Mouse (Mus musculus) ES-E14 (cell line): Measurements from ENCODE around the gene Mnt. TPM values are rescaled to one million over a fixed set of nuclear protein-coding genes. Genes with fewer than 3 reads are reported as not detected.
"Not testable (repeated sequence)": the region's sequence is repeated elsewhere in the genome, so short reads cannot be mapped to it uniquely, and the experiment has no call there.

ENCODE experiments used
- DNase-seq: peaks from one replicate; pipeline ENCODE4 v3.0.0-alpha.2; 2013; ENCODE audit warnings: low read depth, low spot score
- H3K27ac ChIP-seq: 2 replicates; pipeline ENCODE4 v1.5.1; 2012; ENCODE audit warnings: low read depth, mild to moderate bottlenecking, low read length, moderate library complexity, mixed read lengths; ENCODE audit not compliant: poor library complexity, insufficient read depth, severe bottlenecking
- H3K36me3 ChIP-seq: 2 replicates; pipeline ENCODE4 v1.6.1; 2012; ENCODE audit warnings: mild to moderate bottlenecking, low read length, moderate library complexity, mixed read lengths; ENCODE audit not compliant: control insufficient read depth, poor library complexity, insufficient read depth, severe bottlenecking
- H3K4me1 ChIP-seq, 2 experiments: fragments of 150-350 bp in 1 of 2; sonication (generic) in 1 of 2; 2 replicates each; pipeline ENCODE4 v1.6.1; 2012; ENCODE audit warnings: low read length in 2 of 2, mild to moderate bottlenecking in 1 of 2, mixed read lengths in 1 of 2; ENCODE audit not compliant: control insufficient read depth in 2 of 2, insufficient read depth in 2 of 2, poor library complexity in 1 of 2
- H3K4me3 ChIP-seq, 2 experiments: fragments of 150-350 bp in 1 of 2; sonication (generic) in 1 of 2; 2 replicates each; pipeline ENCODE4 v1.5.1; 2012; ENCODE audit warnings: low read length in 2 of 2, low read depth in 1 of 2, mild to moderate bottlenecking in 1 of 2, mixed read lengths in 1 of 2; ENCODE audit not compliant: insufficient read depth in 1 of 2, poor library complexity in 1 of 2, severe bottlenecking in 1 of 2
- H3K9ac ChIP-seq: 2 replicates; pipeline ENCODE4 v1.6.1; 2012; ENCODE audit warnings: low read depth, mild to moderate bottlenecking, low read length, mixed read lengths; ENCODE audit not compliant: poor library complexity, insufficient read depth, severe bottlenecking
- H3K9me3 ChIP-seq: fragments of 150-350 bp; sonication (generic); 2 replicates; pipeline ENCODE4 v1.6.1; 2012; ENCODE audit warnings: low read depth, mild to moderate bottlenecking, low read length; ENCODE audit not compliant: control insufficient read depth, insufficient read depth
- CHD2 ChIP-seq: IDR thresholded peaks from 2 replicates; pipeline ENCODE4 v1.6.1; 2014; ENCODE audit warnings: mild to moderate bottlenecking, low read depth, low read length, inconsistent platforms
- HCFC1 ChIP-seq: IDR thresholded peaks from 2 replicates; pipeline ENCODE4 v1.6.1; 2012; ENCODE audit warnings: low read length, inconsistent platforms, borderline replicate concordance; ENCODE audit not compliant: insufficient read depth
- MAFK ChIP-seq: IDR thresholded peaks from 2 replicates; pipeline ENCODE4 v1.6.1; 2014; ENCODE audit warnings: mild to moderate bottlenecking, low read depth, low read length, inconsistent platforms; ENCODE audit not compliant: insufficient read depth
- ZC3H11A ChIP-seq: IDR thresholded peaks from 2 replicates; pipeline ENCODE4 v1.6.1; 2012; ENCODE audit warnings: low read depth, mild to moderate bottlenecking, inconsistent platforms, low read length, borderline replicate concordance
- ZNF384 ChIP-seq: IDR thresholded peaks from 2 replicates; pipeline ENCODE4 v1.6.1; 2012; ENCODE audit warnings: low read depth, low read length, inconsistent platforms
- in situ Hi-C, 2 experiments: fragments of 600-800 bp; cut with MboI; formaldehyde crosslinking; loops; one replicate each; pipeline ENCODE4 v1.15.1; 2025; ENCODE audit warnings: low sequenced_read_pairs in 2 of 2, inconsistent platforms in 1 of 2; ENCODE audit not compliant: unreplicated experiment in 2 of 2
- total RNA-seq: library from RNA; depleted of rRNA; stranded (reverse); fragments of 300-350 nt; gene quantifications from 2 replicates; pipeline ENCODE4 v1.2.3, GENCODE M21; 2012

The Mnt gene
- total RNA-seq, 1 experiment = 10.2 TPM

GRCm38 (mm10) chr11:74807246-74807882 is 23.4 kb upstream of the Mnt start:
- DNase-seq = no peak
- H3K36me3 ChIP-seq = peaks cover 20% of the 10 kb centered on the region
- H3K9ac ChIP-seq = no peak overlapping the region
- no peaks in the 10 kb centered on the region for H3K9me3 ChIP-seq
- no peak for TF ChIP-seq HCFC1
- TF ChIP-seq CHD2 = no peak
- TF ChIP-seq ZNF384 = no peak
- no peak for TF ChIP-seq MAFK
- no peak for TF ChIP-seq ZC3H11A
- in situ Hi-C loops = no loop called here
- no peak overlapping the region for H3K27ac ChIP-seq
- H3K4me1 ChIP-seq = no peaks in the 10 kb centered on the region
- H3K4me3 ChIP-seq = no peak overlapping the region

GRCm38 (mm10) chr11:74808251-74808853 is 22.4 kb upstream of the Mnt start:
- Histone ChIP-seq H3K36me3 (peaks cover 20% of the 10 kb centered on the region), H3K27ac (no peak overlapping the region), H3K9ac (no peak overlapping the region), H3K4me3 (no peak overlapping the region), H3K9me3 (no peaks in the 10 kb centered on the region), H3K4me1 (no peaks in the 10 kb centered on the region)
- in situ Hi-C loops = no loop called here
- no peak for DNase-seq
- TF ChIP-seq HCFC1 (no peak), MAFK (no peak), ZC3H11A (no peak), ZNF384 (no peak), CHD2 (no peak)

- TF ChIP-seq HCFC1 = no peak
- TF ChIP-seq MAFK = no peak
- TF ChIP-seq ZC3H11A = no peak
- no peak for TF ChIP-seq CHD2
- no peak for TF ChIP-seq ZNF384
- Histone ChIP-seq H3K4me3 (no peak overlapping the region), H3K36me3 (peaks cover 15% of the 10 kb centered on the region), H3K9ac (no peak overlapping the region), H3K4me1 (no peaks in the 10 kb centered on the region), H3K9me3 (no peaks in the 10 kb centered on the region), H3K27ac (no peak overlapping the region)
- no peak for DNase-seq
- in situ Hi-C loops = no loop called here
Observed at GRCm38 (mm10) chr11:74810134-74810533, 20.6 kb upstream of the Mnt start.

- H3K27ac ChIP-seq, in situ Hi-C loops, DNase-seq, H3K9me3 ChIP-seq, H3K4me3 ChIP-seq, H3K4me1 ChIP-seq, H3K9ac ChIP-seq: not testable (repeated sequence)
- peaks cover 11% of the 10 kb centered on the region for H3K36me3 ChIP-seq
Observed at GRCm38 (mm10) chr11:74811027-74811426, 19.7 kb upstream of the Mnt start.

- no peak overlapping the region for H3K4me3 ChIP-seq
Observed at GRCm38 (mm10) chr11:74811538-74811937, 19.2 kb upstream of the Mnt start.

More at GRCm38 (mm10) chr11:74811538-74811937, 19.2 kb upstream of the Mnt start:
- no peak for DNase-seq
- in situ Hi-C loops = no loop called here
- Histone ChIP-seq H3K9ac (no peak overlapping the region), H3K4me1 (no peaks in the 10 kb centered on the region), H3K27ac (no peak overlapping the region), H3K36me3 (peaks cover 8% of the 10 kb centered on the region), H3K9me3 (no peaks in the 10 kb centered on the region)
- TF ChIP-seq HCFC1 (no peak), ZNF384 (no peak), CHD2 (no peak), ZC3H11A (no peak), MAFK (no peak)
